Comparison of ENCODE assay signal across 9 mouse cellular contexts in genomic region chr5:104112511-104112910, GRCm38 (mm10). TPM values are rescaled to one million over a fixed set of nuclear protein-coding genes. Genes with fewer than 3 reads are reported as not detected.
DNase-seq lines count a peak whose midpoint lies in the region; ATAC-seq and TF ChIP-seq lines count a peak whose summit lies in the region.
"Had no signal": no experiment of that assay in that cellular context is flagged by ENCODE, and none has a peak within 500 bp of the region (broad histone marks: within the 10 kb centered on the region; RNA-seq: fewer than 3 reads in every experiment).

No protein-coding gene starts in this region.

- TF ChIP-seq CTCF in stomach, postnatal 0 days (IDR thresholded peaks at IDR 0.05; ENCODE audit: low read depth), result no peak

- no peak for TF ChIP-seq EP300 in stomach, postnatal 0 days (optimal IDR thresholded peaks at IDR 0.05)

- H3K4me2 ChIP-seq in neural tube, embryonic 11.5 days (ENCODE audit: low read depth), result peak overlapping the region; percentile 1
- peak overlapping the region; percentile 40 for H3K4me2 ChIP-seq in limb, embryonic 12.5 days
- H3K4me2 ChIP-seq in stomach, postnatal 0 days (replicated peaks; ENCODE audit: low read depth), result peak overlapping the region; percentile 44

- H3K36me3 ChIP-seq in neural tube, embryonic 11.5 days (ENCODE audit: control insufficient read depth, insufficient read depth, low read length), result no peaks in the 10 kb centered on the region
- no peaks in the 10 kb centered on the region for H3K36me3 ChIP-seq in limb, embryonic 12.5 days
- no peaks in the 10 kb centered on the region for H3K36me3 ChIP-seq in stomach, postnatal 0 days (ENCODE audit: control insufficient read depth, insufficient read depth, low read length)

- H3K4me3 ChIP-seq in neural tube, embryonic 11.5 days (ENCODE audit: low read depth, low read length), result 0 out of 2 replicates have a peak overlapping the region, but pooled peaks have one; percentile 8
- no peak overlapping the region for H3K4me3 ChIP-seq in limb, embryonic 12.5 days (replicated peaks)
- peak overlapping the region; percentile 41 for H3K4me3 ChIP-seq in stomach, postnatal 0 days (ENCODE audit: low read depth, low read length)

- no peak for ATAC-seq in neural tube, embryonic 11.5 days (ENCODE audit: insufficient read depth, low FRiP score, low TSS enrichment)
- ATAC-seq in limb, embryonic 12.5 days (ENCODE audit: insufficient number of reproducible peaks, insufficient read depth, low FRiP score, low TSS enrichment, low read depth), result no peak
- no peak for ATAC-seq in stomach, postnatal 0 days (ENCODE audit: low FRiP score, low TSS enrichment)

- H3K4me1 ChIP-seq in neural tube, embryonic 11.5 days (ENCODE audit: control insufficient read depth, insufficient read depth, low read length), result peaks cover 52% of the 10 kb centered on the region
- H3K4me1 ChIP-seq in limb, embryonic 12.5 days (replicated peaks), result peaks cover 48% of the 10 kb centered on the region
- peaks cover 3% of the 10 kb centered on the region; the same call in 1 of the 2 replicates for H3K4me1 ChIP-seq in stomach, postnatal 0 days (replicated peaks; ENCODE audit: control insufficient read depth, insufficient read depth)

- peak overlapping the region; percentile 35; the same call in 1 of the 2 replicates for H3K9ac ChIP-seq in neural tube, embryonic 11.5 days (ENCODE audit: low read length)
- no peak overlapping the region; the same call in 1 of the 2 replicates for H3K9ac ChIP-seq in limb, embryonic 12.5 days (replicated peaks)
- H3K9ac ChIP-seq in stomach, postnatal 0 days (ENCODE audit: low read length), result peak overlapping the region; percentile 62

- no peaks in the 10 kb centered on the region for H3K27me3 ChIP-seq in neural tube, embryonic 11.5 days (ENCODE audit: control insufficient read depth, insufficient read depth, low read length)
- no peaks in the 10 kb centered on the region for H3K27me3 ChIP-seq in limb, embryonic 12.5 days
- no peaks in the 10 kb centered on the region for H3K27me3 ChIP-seq in stomach, postnatal 0 days (ENCODE audit: control insufficient read depth, insufficient read depth, low read length)

- 2% methylated on average over 5 of the region's 5 CpGs for WGBS in neural tube, embryonic 11.5 days
- WGBS in limb, embryonic 12.5 days, result 12% methylated on average over 5 of the region's 5 CpGs
- WGBS in stomach, postnatal 0 days, result 22% methylated on average over 5 of the region's 5 CpGs

- DNase-seq in embryo, embryonic 10.5 days (ENCODE audit: low spot score), result peak; percentile 40
- no peak for DNase-seq in embryo, embryonic 11 days
- DNase-seq in neural tube, embryonic 11.5 days (ENCODE audit: low spot score), result no peak
- no peak for DNase-seq in neural tube, embryonic 10.5 days (ENCODE audit: extremely low spot score, low spot score)
- no peak for DNase-seq in stomach, postnatal 0 days (ENCODE audit: low spot score)
- no peak for DNase-seq in right cerebral cortex, postnatal 25 days
- DNase-seq in cerebellum, postnatal 4 days (ENCODE audit: low spot score in 2 of 2), result no peak

- no peaks in the 10 kb centered on the region for H3K9me3 ChIP-seq in neural tube, embryonic 11.5 days (ENCODE audit: control insufficient read depth, low read length)
- H3K9me3 ChIP-seq in limb, embryonic 12.5 days, result no peaks in the 10 kb centered on the region
- no peaks in the 10 kb centered on the region for H3K9me3 ChIP-seq in stomach, postnatal 0 days (ENCODE audit: control insufficient read depth, low read length)

- H3K27ac ChIP-seq in neural tube, embryonic 11.5 days (ENCODE audit: low read depth, low read length), result peak overlapping the region; percentile 81
- peak overlapping the region; percentile 43; the same call in 1 of the 2 replicates for H3K27ac ChIP-seq in limb, embryonic 12.5 days
- H3K27ac ChIP-seq in stomach, postnatal 0 days (replicated peaks), result peak overlapping the region; percentile 77

RNA-seq across cellular contexts. Expression of gene Sparcl1, which starts 1.0 kb away (rescaled TPM):
- 68.9 and 73.1 TPM in 2 replicates for polyA plus RNA-seq in neural tube, embryonic 11.5 days (2014; fragmentation: Nextera tagmentation; extraction: Ambion mirVana)
- polyA plus RNA-seq in limb, embryonic 12.5 days (2016; fragmentation: Nextera tagmentation; extraction: Ambion mirVana), result 27.2 and 28.2 TPM in 2 replicates
- polyA plus RNA-seq in stomach, postnatal 0 days (2015; fragmentation: Nextera tagmentation; extraction: Ambion mirVana), result 206 and 241 TPM in 2 replicates

RNA-seq across cellular contexts. Expression of gene Gm17660, which starts 35.1 kb away (rescaled TPM):
- polyA plus RNA-seq in neural tube, embryonic 11.5 days (2014; fragmentation: Nextera tagmentation; extraction: Ambion mirVana), result not detected in 2 replicates
- not detected in 2 replicates for polyA plus RNA-seq in limb, embryonic 12.5 days (2016; fragmentation: Nextera tagmentation; extraction: Ambion mirVana)
- polyA plus RNA-seq in stomach, postnatal 0 days (2015; fragmentation: Nextera tagmentation; extraction: Ambion mirVana), result 0.35 TPM in 1 of 2 replicates, not detected in the other
- polyA plus RNA-seq: urinary bladder, adult 2 months had no signal

RNA-seq across cellular contexts. Expression of gene Dspp, which starts 58.0 kb away (rescaled TPM):
- not detected in 2 replicates for polyA plus RNA-seq in neural tube, embryonic 11.5 days (2014; fragmentation: Nextera tagmentation; extraction: Ambion mirVana)
- not detected in 2 replicates for polyA plus RNA-seq in limb, embryonic 12.5 days (2016; fragmentation: Nextera tagmentation; extraction: Ambion mirVana)
- not detected in 2 replicates for polyA plus RNA-seq in stomach, postnatal 0 days (2015; fragmentation: Nextera tagmentation; extraction: Ambion mirVana)
- polyA plus RNA-seq: urinary bladder, adult 2 months had no signal
